Mouse (Mus musculus): ENCODE results near the gene Erfe. TPM values are rescaled to one million over a fixed set of nuclear protein-coding genes. Genes with fewer than 3 reads are reported as not detected.
A peak's percentile ranks its signal among the peaks of the same experiment; 100 is the strongest.

Erfe gene
- polyA plus RNA-seq, 1 experiment from 2014 or later = 0.48 TPM

GRCm38 (mm10) chr1:91381091-91381471, 14.9 kb downstream of the Erfe start:
- Histone ChIP-seq H3K27me3 (no peaks in the 10 kb centered on the region), H3K27ac (replicated peaks) (no peak overlapping the region), H3K9me3 (no peaks in the 10 kb centered on the region), H3K4me3 (no peak overlapping the region), H3K4me2 (replicated peaks) (no peak overlapping the region), H3K4me1 (no peaks in the 10 kb centered on the region), H3K36me3 (peaks cover 95% of the 10 kb centered on the region), H3K9ac (replicated peaks) (no peak overlapping the region)
- no peak for ATAC-seq (ENCODE audit: low FRiP score, low read depth)
- WGBS = 96% methylated on average over 4 of the region's 4 CpGs

DNA sequence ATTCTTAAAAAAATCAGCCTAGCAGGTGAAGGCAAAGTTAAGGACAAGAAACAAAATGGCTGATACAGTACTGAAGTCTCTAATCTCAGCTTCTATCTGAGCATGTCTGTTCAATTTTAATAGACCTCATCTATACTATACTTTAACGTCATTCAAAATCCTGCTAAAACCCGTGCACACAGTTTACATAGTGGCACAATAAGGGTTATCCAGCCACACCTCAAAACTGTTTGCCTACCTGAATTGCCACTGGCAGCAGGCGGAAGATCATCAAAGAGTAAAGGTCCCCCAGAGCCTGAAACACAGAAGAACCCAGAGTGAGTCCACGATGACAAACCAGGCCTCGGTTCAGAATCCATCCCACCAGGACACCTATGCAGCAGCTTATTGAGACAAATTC, 24.1 kb downstream of the Erfe start:
- H3K27ac ChIP-seq (replicated peaks) = no peak overlapping the region
- no peak for ATAC-seq (ENCODE audit: low FRiP score, low read depth)
- WGBS = 97% methylated on average over 5 of the region's 5 CpGs
- H3K9me3 ChIP-seq = no peaks in the 10 kb centered on the region
- no peak overlapping the region for H3K4me2 ChIP-seq (replicated peaks)
- no peak overlapping the region for H3K9ac ChIP-seq (replicated peaks)
- peaks cover 79% of the 10 kb centered on the region for H3K36me3 ChIP-seq
- H3K27me3 ChIP-seq = no peaks in the 10 kb centered on the region
- 0 out of 2 replicates have a peak, but pooled peaks cover 3% of the 10 kb centered on the region for H3K4me1 ChIP-seq
- H3K4me3 ChIP-seq = no peak overlapping the region

- H3K9me3 ChIP-seq = no peaks in the 10 kb centered on the region
- H3K4me1 ChIP-seq = peaks cover 24% of the 10 kb centered on the region
- H3K9ac ChIP-seq (replicated peaks) = peak overlapping the region; percentile 92
- peaks cover 17% of the 10 kb centered on the region for H3K36me3 ChIP-seq
- WGBS = 2% methylated on average over 12 of the region's 12 CpGs
- peak overlapping the region; percentile 93 for H3K4me2 ChIP-seq (replicated peaks)
- 0 out of 2 replicates have a peak, but pooled peaks cover 4% of the 10 kb centered on the region for H3K27me3 ChIP-seq
- peak overlapping the region; percentile 89 for H3K27ac ChIP-seq (replicated peaks)
- H3K4me3 ChIP-seq = peak overlapping the region; percentile 93
- no peak for ATAC-seq (ENCODE audit: low FRiP score, low read depth)
Observed at GRCm38 (mm10) chr1:91397927-91398259, 31.7 kb downstream of the Erfe start.

DNA sequence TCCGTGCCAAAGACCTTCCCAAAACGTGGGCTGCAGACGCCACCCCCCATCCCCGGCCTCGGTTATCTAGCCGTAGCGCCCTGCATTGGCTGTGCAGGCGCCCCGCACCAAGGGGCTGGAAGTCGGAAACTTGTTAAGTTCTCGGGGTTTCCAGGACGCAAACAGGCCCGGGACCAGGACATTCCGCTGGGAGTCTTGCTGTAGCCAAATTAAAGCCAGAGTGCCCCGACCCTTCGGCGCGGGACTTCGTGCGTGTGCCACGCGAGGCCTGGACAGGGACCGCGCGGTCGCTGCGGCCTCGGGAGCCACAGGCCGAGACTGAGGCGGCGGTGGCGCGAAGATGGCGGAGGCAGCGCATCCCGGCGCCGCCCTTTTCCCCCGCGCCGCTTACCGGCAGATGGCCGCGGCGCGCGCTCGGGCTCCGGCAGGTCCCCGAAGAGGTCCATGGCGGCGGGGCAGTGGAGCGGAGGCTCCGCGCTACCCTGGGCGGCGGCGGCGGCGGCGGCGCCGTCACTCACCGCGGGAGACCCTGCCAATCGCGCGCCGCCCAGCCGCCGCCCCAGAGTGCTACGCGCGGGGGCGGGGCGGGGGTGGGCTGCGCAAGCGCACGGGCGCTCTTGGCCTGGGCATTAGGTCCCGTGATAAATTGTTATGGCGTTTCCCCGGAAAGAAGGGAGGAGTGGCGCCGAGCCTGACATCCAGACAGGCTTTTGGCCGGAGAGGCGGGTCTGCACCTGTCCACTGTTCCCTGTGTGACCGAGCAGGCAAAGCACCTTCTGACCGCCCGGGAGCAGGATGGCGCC, 32.2 kb downstream of the Erfe start, which contains the start of gene Ilkap:
TSS of gene Ilkap (minus strand) at position 556 of the 803 bp plus-strand sequence.
- peaks cover 24% of the 10 kb centered on the region for H3K4me1 ChIP-seq
- ATAC-seq (ENCODE audit: low FRiP score, low read depth) = peak; percentile 97
- 0 out of 2 replicates have a peak, but pooled peaks cover 4% of the 10 kb centered on the region for H3K27me3 ChIP-seq
- H3K36me3 ChIP-seq = peaks cover 12% of the 10 kb centered on the region
- peak within 1 kb of the TSS; percentile 89 for H3K27ac ChIP-seq (replicated peaks)
- H3K9ac ChIP-seq (replicated peaks) = peak within 1 kb of the TSS; percentile 92
- under 1% methylated on average over 82 of the region's 91 CpGs for WGBS
- H3K9me3 ChIP-seq = no peaks in the 10 kb centered on the region
- H3K4me3 ChIP-seq = peak within 1 kb of the TSS; percentile 93
- H3K4me2 ChIP-seq (replicated peaks) = peak within 1 kb of the TSS; percentile 93

DNA sequence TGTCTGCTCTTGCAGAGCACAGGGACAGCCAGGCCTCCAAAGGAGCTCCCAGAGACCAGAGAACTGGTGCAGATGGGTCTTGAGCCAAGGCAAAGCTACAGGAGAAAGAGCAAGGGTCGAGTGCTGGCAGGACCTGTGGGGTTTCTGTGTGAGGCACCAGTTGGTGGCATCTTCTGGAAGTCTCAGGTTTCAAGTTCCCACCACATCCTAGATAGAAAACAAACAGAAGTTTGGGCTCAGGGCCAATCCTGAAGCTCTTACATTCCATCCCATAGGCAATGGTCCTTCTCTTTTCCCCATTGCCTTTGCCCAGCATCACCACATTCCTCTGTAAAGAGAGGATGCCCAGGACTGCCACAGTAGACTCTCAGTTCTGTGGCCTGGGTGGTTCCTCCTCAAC, 38.7 kb downstream of the Erfe start:
- WGBS = 35% methylated on average over 1 of the region's 1 CpGs
- H3K27ac ChIP-seq (replicated peaks) = no peak overlapping the region

GRCm38 (mm10) chr1:91405406-91406169, 39.4 kb downstream of the Erfe start:
- WGBS = 68% methylated on average over 23 of the region's 23 CpGs
- no peak for ATAC-seq (ENCODE audit: low FRiP score, low read depth)

More for the DNA sequence above, 38.7 kb downstream of the Erfe start:
- ATAC-seq (ENCODE audit: low FRiP score, low read depth) = no peak
- H3K4me2 ChIP-seq (replicated peaks) = no peak overlapping the region
- H3K9me3 ChIP-seq = no peaks in the 10 kb centered on the region
- no peak overlapping the region for H3K4me3 ChIP-seq
- H3K9ac ChIP-seq (replicated peaks) = no peak overlapping the region
- H3K36me3 ChIP-seq = no peaks in the 10 kb centered on the region
- peaks cover 14% of the 10 kb centered on the region for H3K27me3 ChIP-seq
- no peaks in the 10 kb centered on the region for H3K4me1 ChIP-seq

DNA sequence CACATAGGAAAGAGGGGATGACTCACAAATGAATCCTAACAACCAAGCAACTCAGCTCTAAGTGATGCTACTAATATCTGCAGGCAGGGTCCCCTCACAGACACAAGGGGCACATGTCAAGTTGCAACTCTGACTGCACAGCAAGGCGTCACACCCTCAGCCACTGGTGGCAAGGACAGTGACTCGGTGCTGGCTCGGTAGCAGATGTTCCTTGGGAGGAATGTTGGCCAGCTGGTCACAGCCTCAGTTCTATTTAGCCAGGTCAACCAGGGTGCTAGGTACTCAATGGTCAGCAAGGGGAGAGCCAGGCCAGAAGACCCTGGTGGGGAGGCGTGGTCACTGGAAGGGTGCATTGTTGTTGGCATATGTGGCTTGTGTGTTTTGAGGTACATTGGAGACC, 41.6 kb downstream of the Erfe start:
- Histone ChIP-seq H3K36me3 (no peaks in the 10 kb centered on the region), H3K4me2 (replicated peaks) (no peak overlapping the region), H3K9ac (replicated peaks) (no peak overlapping the region), H3K9me3 (no peaks in the 10 kb centered on the region), H3K4me1 (peaks cover 22% of the 10 kb centered on the region), H3K27me3 (peaks cover 10% of the 10 kb centered on the region), H3K27ac (replicated peaks) (no peak overlapping the region), H3K4me3 (no peak overlapping the region)
- ATAC-seq (ENCODE audit: low FRiP score, low read depth) = no peak
- WGBS = 88% methylated on average over 4 of the region's 4 CpGs

More at GRCm38 (mm10) chr1:91405406-91406169, 39.4 kb downstream of the Erfe start:
- Histone ChIP-seq H3K4me3 (no peak overlapping the region), H3K36me3 (no peaks in the 10 kb centered on the region), H3K4me2 (replicated peaks) (no peak overlapping the region), H3K27ac (replicated peaks) (no peak overlapping the region), H3K9ac (replicated peaks) (no peak overlapping the region), H3K27me3 (peaks cover 14% of the 10 kb centered on the region), H3K9me3 (no peaks in the 10 kb centered on the region), H3K4me1 (peaks cover 3% of the 10 kb centered on the region; the same call in 1 of the 2 replicates)

GRCm38 (mm10) chr1:91411631-91412285, 45.5 kb downstream of the Erfe start:
- Histone ChIP-seq H3K27me3 (no peaks in the 10 kb centered on the region), H3K4me2 (replicated peaks) (peak overlapping the region; percentile 88), H3K36me3 (no peaks in the 10 kb centered on the region), H3K9me3 (no peaks in the 10 kb centered on the region), H3K27ac (replicated peaks) (peak overlapping the region; percentile 99), H3K4me1 (peaks cover 47% of the 10 kb centered on the region), H3K9ac (replicated peaks) (peak overlapping the region; percentile 93), H3K4me3 (peak overlapping the region; percentile 82)
- WGBS = 49% methylated on average over 8 of the region's 8 CpGs
- no peak for ATAC-seq (ENCODE audit: low FRiP score, low read depth)

DNA sequence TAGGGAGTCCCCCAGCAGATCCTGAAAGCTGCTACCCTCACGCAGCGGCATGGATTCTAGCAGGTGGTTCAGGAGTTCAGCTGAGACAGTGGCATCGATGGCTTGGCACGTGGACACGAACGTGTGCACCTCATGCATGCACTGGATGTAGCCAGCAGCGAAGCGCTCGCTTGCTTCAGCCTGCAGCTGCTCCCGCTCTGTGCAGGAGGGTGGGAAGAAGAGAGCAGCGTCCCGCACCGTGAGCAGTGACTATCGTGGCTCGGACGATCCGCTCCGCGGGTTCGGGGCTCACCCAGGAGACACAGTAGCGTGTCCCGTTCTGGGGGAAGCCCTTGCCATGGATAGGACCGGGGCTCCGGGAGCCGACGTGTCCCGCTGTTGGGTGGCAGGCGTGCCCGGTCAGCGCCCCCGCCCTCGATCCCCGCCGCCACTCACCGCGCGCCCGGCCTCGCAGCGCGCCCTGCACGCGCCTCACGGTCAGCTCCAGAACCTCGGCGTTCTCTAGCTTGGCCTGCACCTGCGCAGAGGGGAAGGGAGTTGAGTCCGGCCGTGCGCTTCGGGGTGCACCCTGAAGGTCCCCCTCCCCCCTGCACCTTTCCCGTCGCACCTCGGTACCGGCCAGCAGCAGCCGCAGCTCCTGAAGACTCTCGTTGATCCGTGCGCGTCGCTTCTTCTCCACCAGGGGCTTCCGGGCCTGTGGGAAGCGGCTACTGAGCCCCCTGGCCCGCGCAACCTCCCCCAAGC, 46.2 kb downstream of the Erfe start:
- peak overlapping the region; percentile 93 for H3K9ac ChIP-seq (replicated peaks)
- WGBS = 2% methylated on average over 59 of the region's 65 CpGs
- peak; percentile 24 for ATAC-seq (ENCODE audit: low FRiP score, low read depth)
- H3K36me3 ChIP-seq = no peaks in the 10 kb centered on the region
- peak overlapping the region; percentile 82 for H3K4me3 ChIP-seq
- H3K27ac ChIP-seq (replicated peaks) = peak overlapping the region; percentile 99
- peaks cover 50% of the 10 kb centered on the region for H3K4me1 ChIP-seq
- H3K4me2 ChIP-seq (replicated peaks) = peak overlapping the region; percentile 88
- H3K9me3 ChIP-seq = no peaks in the 10 kb centered on the region
- H3K27me3 ChIP-seq = no peaks in the 10 kb centered on the region

DNA sequence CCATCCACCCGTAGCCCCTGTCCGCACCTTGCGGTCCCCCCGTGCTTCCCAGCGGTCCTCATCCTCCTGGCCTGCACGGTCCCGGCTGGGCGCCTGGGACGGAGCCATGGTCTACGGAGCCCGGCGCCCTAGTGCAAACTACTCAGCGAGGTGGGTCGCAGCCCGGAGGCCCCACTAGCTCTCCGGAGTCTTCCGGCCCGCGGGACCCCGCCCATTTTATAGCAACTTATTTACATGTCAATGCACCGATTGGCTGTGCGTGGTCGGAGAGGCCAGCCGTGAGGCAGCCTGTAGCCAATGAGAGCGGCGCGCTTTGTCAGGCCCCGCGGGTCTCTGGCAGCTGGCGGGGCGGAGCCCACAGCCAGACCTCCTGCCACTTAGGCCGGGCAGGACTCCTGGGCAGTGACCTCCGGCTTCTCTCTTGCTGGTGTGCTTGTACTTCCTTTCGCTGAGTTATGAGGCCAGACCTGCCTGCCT, 46.8 kb downstream of the Erfe start:
- Histone ChIP-seq H3K4me3 (peak overlapping the region; percentile 82), H3K27me3 (no peaks in the 10 kb centered on the region), H3K4me2 (replicated peaks) (peak overlapping the region; percentile 88), H3K36me3 (no peaks in the 10 kb centered on the region), H3K4me1 (peaks cover 50% of the 10 kb centered on the region), H3K9ac (replicated peaks) (peak overlapping the region; percentile 93), H3K27ac (replicated peaks) (peak overlapping the region; percentile 99), H3K9me3 (no peaks in the 10 kb centered on the region)
- under 1% methylated on average over 34 of the region's 34 CpGs for WGBS
- ATAC-seq (ENCODE audit: low FRiP score, low read depth) = peak; percentile 89

- Histone ChIP-seq H3K27me3 (no peaks in the 10 kb centered on the region), H3K27ac (replicated peaks) (peak overlapping the region; percentile 99), H3K4me2 (replicated peaks) (peak overlapping the region; percentile 88), H3K36me3 (no peaks in the 10 kb centered on the region), H3K9ac (replicated peaks) (peak overlapping the region; percentile 59), H3K9me3 (no peaks in the 10 kb centered on the region), H3K4me1 (peaks cover 50% of the 10 kb centered on the region), H3K4me3 (peak overlapping the region; percentile 82)
- under 1% methylated on average over 14 of the region's 14 CpGs for WGBS
- ATAC-seq (ENCODE audit: low FRiP score, low read depth) = no peak
Observed at GRCm38 (mm10) chr1:91413536-91413897, 47.3 kb downstream of the Erfe start.
